In genomic region chr3:39725755-39726154, GRCm38 (mm10) we compare ENCODE assay signal across 22 mouse cellular contexts.
DNase-seq lines count a peak whose midpoint lies in the region; ATAC-seq and TF ChIP-seq lines count a peak whose summit lies in the region.
"Had no signal": no experiment of that assay in that cellular context is flagged by ENCODE, and none has a peak within 500 bp of the region (broad histone marks: within the 10 kb centered on the region; RNA-seq: fewer than 3 reads in every experiment).

No protein-coding gene starts in this region.

- no peak for TF ChIP-seq EP300 in lung, postnatal 0 days (IDR thresholded peaks at IDR 0.05)

- 0 out of 2 replicates have a peak overlapping the region, but pooled peaks have one; percentile 18 for H3K27ac ChIP-seq in lung, embryonic 14.5 days (ENCODE audit: low read depth)
- H3K27ac ChIP-seq in lung, postnatal 0 days (ENCODE audit: low read length) = no peak overlapping the region
- no peak overlapping the region for H3K27ac ChIP-seq in lung, embryonic 16.5 days (ENCODE audit: low read length)
- H3K27ac ChIP-seq in embryonic fibroblast, embryonic 13.5 days (ENCODE audit: insufficient read depth, low read length) = peak overlapping the region; percentile 67; the same call in 1 of the 2 replicates
- H3K27ac ChIP-seq in limb, embryonic 14.5 days (replicated peaks; ENCODE audit: low read depth, low read length) = peak overlapping the region; percentile 33; the same call in 1 of the 2 replicates
- H3K27ac ChIP-seq: embryonic facial prominence, embryonic 13.5 days; embryonic facial prominence, embryonic 15.5 days; forebrain, embryonic 13.5 days; forebrain, embryonic 15.5 days had no signal

- H3K4me2 ChIP-seq in lung, embryonic 14.5 days = no peak overlapping the region
- H3K4me2 ChIP-seq in lung, postnatal 0 days (replicated peaks; ENCODE audit: low read depth, low read length) = no peak overlapping the region
- no peak overlapping the region for H3K4me2 ChIP-seq in lung, embryonic 16.5 days (ENCODE audit: low read depth, low read length)
- H3K4me2 ChIP-seq in limb, embryonic 14.5 days (replicated peaks; ENCODE audit: low read depth, low read length, severe bottlenecking) = no peak overlapping the region
- H3K4me2 ChIP-seq: embryonic facial prominence, embryonic 13.5 days; embryonic facial prominence, embryonic 15.5 days; forebrain, embryonic 13.5 days; forebrain, embryonic 15.5 days had no signal

- ATAC-seq in lung, embryonic 14.5 days (ENCODE audit: insufficient read depth) = peak; percentile 82
- no peak for ATAC-seq in lung, postnatal 0 days
- peak; percentile 68 for ATAC-seq in lung, embryonic 16.5 days (ENCODE audit: low read depth)
- ATAC-seq in limb, embryonic 14.5 days (ENCODE audit: low FRiP score, low read depth) = peak; percentile 68
- ATAC-seq: forebrain, embryonic 13.5 days; forebrain, embryonic 15.5 days had no signal

- H3K36me3 ChIP-seq in lung, embryonic 14.5 days (ENCODE audit: insufficient read depth) = no peaks in the 10 kb centered on the region
- no peaks in the 10 kb centered on the region for H3K36me3 ChIP-seq in lung, postnatal 0 days (ENCODE audit: insufficient read depth, low read length)
- H3K36me3 ChIP-seq in lung, embryonic 16.5 days (ENCODE audit: control insufficient read depth, insufficient read depth, low read length) = no peaks in the 10 kb centered on the region
- H3K36me3 ChIP-seq in limb, embryonic 14.5 days (ENCODE audit: control insufficient read depth, insufficient read depth, low read length) = no peaks in the 10 kb centered on the region
- H3K36me3 ChIP-seq: embryonic facial prominence, embryonic 13.5 days; embryonic facial prominence, embryonic 15.5 days; forebrain, embryonic 15.5 days had no signal

- TF ChIP-seq CTCF in lung, embryonic 14.5 days (IDR thresholded peaks at IDR 0.05; ENCODE audit: low read depth) = no peak
- no peak for TF ChIP-seq CTCF in lung, postnatal 0 days (IDR thresholded peaks at IDR 0.05)
- TF ChIP-seq CTCF in embryonic fibroblast, embryonic 13.5 days (IDR thresholded peaks at IDR 0.05; ENCODE audit: borderline replicate concordance, insufficient read depth, low read length) = no peak

- H3K27me3 ChIP-seq in lung, embryonic 14.5 days (ENCODE audit: insufficient read depth, low read length) = no peaks in the 10 kb centered on the region
- H3K27me3 ChIP-seq in lung, postnatal 0 days (replicated peaks; ENCODE audit: insufficient read depth, low read length) = no peaks in the 10 kb centered on the region
- no peaks in the 10 kb centered on the region for H3K27me3 ChIP-seq in lung, embryonic 16.5 days (ENCODE audit: control insufficient read depth, insufficient read depth, low read depth, low read length)
- no peaks in the 10 kb centered on the region for H3K27me3 ChIP-seq in limb, embryonic 14.5 days (ENCODE audit: control insufficient read depth, insufficient read depth, low read length)
- H3K27me3 ChIP-seq: embryonic facial prominence, embryonic 13.5 days; embryonic facial prominence, embryonic 15.5 days; forebrain, embryonic 13.5 days; forebrain, embryonic 15.5 days had no signal

- TF ChIP-seq POLR2A in embryonic fibroblast, embryonic 13.5 days (IDR thresholded peaks at IDR 0.05; ENCODE audit: low read depth, low read length) = no peak
- TF ChIP-seq POLR2A in limb, embryonic 14.5 days (IDR thresholded peaks at IDR 0.05; ENCODE audit: borderline replicate concordance, extremely low read depth, insufficient read depth, insufficient read length) = no peak

- no peak overlapping the region for H3K9ac ChIP-seq in lung, embryonic 14.5 days
- H3K9ac ChIP-seq in lung, postnatal 0 days (replicated peaks; ENCODE audit: low read depth) = no peak overlapping the region
- H3K9ac ChIP-seq in lung, embryonic 16.5 days (ENCODE audit: low read length) = no peak overlapping the region
- H3K9ac ChIP-seq in limb, embryonic 14.5 days (ENCODE audit: low read depth, low read length, severe bottlenecking) = no peak overlapping the region
- H3K9ac ChIP-seq: embryonic facial prominence, embryonic 13.5 days; embryonic facial prominence, embryonic 15.5 days; forebrain, embryonic 13.5 days; forebrain, embryonic 15.5 days had no signal

- no peak overlapping the region for H3K4me3 ChIP-seq in lung, embryonic 14.5 days (ENCODE audit: low read depth, low read length)
- no peak overlapping the region for H3K4me3 ChIP-seq in lung, postnatal 0 days (ENCODE audit: low read depth, low read length)
- no peak overlapping the region for H3K4me3 ChIP-seq in lung, embryonic 16.5 days (ENCODE audit: low read length)
- H3K4me3 ChIP-seq in embryonic fibroblast, embryonic 13.5 days (ENCODE audit: insufficient read depth, low read length) = no peak overlapping the region
- no peak overlapping the region for H3K4me3 ChIP-seq in limb, embryonic 14.5 days (replicated peaks; ENCODE audit: low read length)
- H3K4me3 ChIP-seq: embryonic facial prominence, embryonic 13.5 days; embryonic facial prominence, embryonic 15.5 days; forebrain, embryonic 13.5 days; forebrain, embryonic 15.5 days had no signal

- H3K4me1 ChIP-seq in lung, embryonic 14.5 days (ENCODE audit: insufficient read depth) = no peaks in the 10 kb centered on the region
- no peaks in the 10 kb centered on the region for H3K4me1 ChIP-seq in lung, postnatal 0 days (ENCODE audit: insufficient read depth, low read depth, low read length)
- 0 out of 2 replicates have a peak, but pooled peaks cover 2% of the 10 kb centered on the region for H3K4me1 ChIP-seq in lung, embryonic 16.5 days (replicated peaks; ENCODE audit: control insufficient read depth, insufficient read depth, low read length)
- peaks cover 2% of the 10 kb centered on the region; the same call in 1 of the 2 replicates for H3K4me1 ChIP-seq in embryonic fibroblast, embryonic 13.5 days (ENCODE audit: control insufficient read depth, insufficient read depth, low read length)
- peaks cover 9% of the 10 kb centered on the region; the same call in 1 of the 2 replicates for H3K4me1 ChIP-seq in limb, embryonic 14.5 days (ENCODE audit: control insufficient read depth, insufficient read depth, low read length)
- H3K4me1 ChIP-seq: embryonic facial prominence, embryonic 13.5 days; embryonic facial prominence, embryonic 15.5 days; forebrain, embryonic 13.5 days; forebrain, embryonic 15.5 days had no signal

- H3K9me3 ChIP-seq in lung, embryonic 14.5 days (ENCODE audit: low read depth, low read length) = no peaks in the 10 kb centered on the region
- H3K9me3 ChIP-seq in lung, postnatal 0 days (ENCODE audit: low read length) = no peaks in the 10 kb centered on the region
- H3K9me3 ChIP-seq in lung, embryonic 16.5 days (ENCODE audit: control insufficient read depth, low read length) = no peaks in the 10 kb centered on the region
- no peaks in the 10 kb centered on the region for H3K9me3 ChIP-seq in limb, embryonic 14.5 days (ENCODE audit: control insufficient read depth, low read length)
- H3K9me3 ChIP-seq: embryonic facial prominence, embryonic 13.5 days; embryonic facial prominence, embryonic 15.5 days; forebrain, embryonic 13.5 days; forebrain, embryonic 15.5 days had no signal

- WGBS in lung, embryonic 14.5 days = 31% methylated on average over 3 of the region's 3 CpGs
- WGBS in lung, postnatal 0 days = 28% methylated on average over 3 of the region's 3 CpGs
- 31% methylated on average over 3 of the region's 3 CpGs for WGBS in lung, embryonic 16.5 days
- WGBS in limb, embryonic 14.5 days = 53% methylated on average over 3 of the region's 3 CpGs

- DNase-seq in lung, embryonic 14.5 days = peak; percentile 47
- no peak for DNase-seq in lung, postnatal 0 days (ENCODE audit: low spot score)
- no peak for DNase-seq in lung, postnatal 4 days
- peak; percentile 64 for DNase-seq in limb, embryonic 14.5 days (ENCODE audit: low spot score)
- no peak for DNase-seq in right cerebral cortex, adult 18-20 months
- no peak for DNase-seq in spleen, adult 18-20 months
- DNase-seq: adrenal gland, adult 2 months; adrenal gland, postnatal 10 days; adrenal gland, postnatal 25 days; cerebellum, adult 11 months; cerebellum, adult 18-20 months; cerebellum, adult 8-10 months; cerebellum, adult 9-11 months; cerebellum, postnatal 14 days; cerebellum, postnatal 36 days; embryo, embryonic 11 days had no signal

Comparison
In these comparisons a context has a peak if more than half of its experiments do, and no peak if none do; other contexts are left out.
1. DNase-seq: peak in lung, embryonic 14.5 days (single experiment) and limb, embryonic 14.5 days (single experiment); none in lung, postnatal 0 days (single experiment), lung, postnatal 4 days (0 of 2), right cerebral cortex, adult 18-20 months (single experiment) and spleen, adult 18-20 months (0 of 2).
2. H3K27ac ChIP-seq: peak in lung, embryonic 14.5 days (single experiment), embryonic fibroblast, embryonic 13.5 days (single experiment) and limb, embryonic 14.5 days (single experiment); none in lung, postnatal 0 days (single experiment) and lung, embryonic 16.5 days (single experiment).